Mouse (Mus musculus) bone marrow, adult 2 months (tissue): Measurements from ENCODE around the gene Chdh.

Experiments used
- CTCF ChIP-seq: fragments of 200-500 bp; IDR thresholded peaks from 2 replicates; pipeline ENCODE4 v1.5.1; 2011; ENCODE audit warnings: low read length, control low read depth; ENCODE audit not compliant: control insufficient read depth, insufficient read depth
- POLR2A ChIP-seq: fragments of 200-500 bp; IDR thresholded peaks from 2 replicates; pipeline ENCODE4 v1.6.1; 2011; ENCODE audit warnings: low read depth, mild to moderate bottlenecking, control low read depth, low read length, borderline replicate concordance; ENCODE audit not compliant: control insufficient read depth

DNA sequence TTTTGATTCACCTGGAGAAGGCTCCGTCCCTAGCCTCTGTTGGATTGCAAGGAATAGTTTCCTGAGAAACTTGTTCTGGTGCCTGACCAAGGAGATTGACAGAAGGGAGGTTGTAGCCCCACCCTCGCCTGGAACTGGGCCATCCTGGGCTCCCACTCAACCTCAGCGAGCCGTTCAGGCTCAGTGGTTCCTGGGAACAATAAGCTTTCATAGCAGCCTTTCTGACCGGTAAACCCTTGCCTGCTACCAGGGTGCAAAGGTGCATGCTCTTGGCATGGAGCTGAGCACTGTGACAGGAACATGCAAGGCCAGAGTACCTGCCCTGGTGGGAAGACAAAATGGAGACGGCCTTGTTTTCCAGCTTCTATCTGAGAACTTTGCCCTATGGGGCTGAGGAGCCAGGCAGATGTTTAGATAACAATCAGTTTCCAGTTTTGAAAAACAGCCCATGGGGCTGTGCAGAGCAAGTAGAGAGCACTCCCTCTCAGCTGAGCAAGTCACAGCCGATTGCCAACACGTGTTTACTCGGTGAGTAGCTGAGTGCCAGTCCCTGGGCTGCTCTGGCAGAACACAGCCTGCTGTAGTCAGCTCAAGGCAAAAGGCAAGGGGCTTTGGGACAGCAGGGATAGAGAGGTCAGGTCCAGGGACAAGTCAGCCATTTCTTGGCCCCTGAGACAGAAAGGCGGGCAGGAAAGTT is 1.2 kb downstream of the Chdh start:
- no peak for TF ChIP-seq POLR2A
- TF ChIP-seq CTCF: no peak
